Mouse (Mus musculus): Measurements from ENCODE around the gene Zbtb17.

Zbtb17 gene

GRCm38 (mm10) chr4:141425484-141426479 lies 18.7 kb upstream of the Zbtb17 start:
- no peak for DNase-seq (ENCODE audit: low spot score)

GRCm38 (mm10) chr4:141426796-141427745 lies 17.4 kb upstream of the Zbtb17 start:
- DNase-seq (ENCODE audit: low spot score): no peak

- DNase-seq (ENCODE audit: low spot score): no peak
Measured at GRCm38 (mm10) chr4:141427921-141428320, 16.5 kb upstream of the Zbtb17 start.

- no peak for DNase-seq (ENCODE audit: low spot score)
Measured at GRCm38 (mm10) chr4:141429381-141429780, 15.1 kb upstream of the Zbtb17 start.

GRCm38 (mm10) chr4:141429847-141430246 lies 14.6 kb upstream of the Zbtb17 start:
- DNase-seq (ENCODE audit: low spot score): no peak

- peak; percentile 81 for DNase-seq (ENCODE audit: low spot score)
Measured at GRCm38 (mm10) chr4:141430997-141431396, 13.5 kb upstream of the Zbtb17 start.

- DNase-seq (ENCODE audit: low spot score): no peak
Measured at GRCm38 (mm10) chr4:141432666-141433065, 11.8 kb upstream of the Zbtb17 start.

GRCm38 (mm10) chr4:141433191-141433590 lies 11.3 kb upstream of the Zbtb17 start:
- no peak for DNase-seq (ENCODE audit: low spot score)

- no peak for DNase-seq (ENCODE audit: low spot score)
Measured at GRCm38 (mm10) chr4:141435974-141436373, 8.5 kb upstream of the Zbtb17 start, which contains the start of gene Srarp. TSS of gene Srarp (minus strand) at chr4:141436105.

- DNase-seq (ENCODE audit: low spot score): no peak
Measured at GRCm38 (mm10) chr4:141439083-141439803, 5.2 kb upstream of the Zbtb17 start.

GRCm38 (mm10) chr4:141440877-141441276 lies 3.6 kb upstream of the Zbtb17 start:
- DNase-seq (ENCODE audit: low spot score): no peak

GRCm38 (mm10) chr4:141443641-141444429 lies 619 bp upstream of the Zbtb17 start:
- no peak for DNase-seq (ENCODE audit: low spot score)

GRCm38 (mm10) chr4:141445328-141445720 lies 870 bp downstream of the Zbtb17 start:
- no peak for DNase-seq (ENCODE audit: low spot score)

GRCm38 (mm10) chr4:141446211-141446610 lies 1.8 kb downstream of the Zbtb17 start:
- no peak for DNase-seq (ENCODE audit: low spot score)

GRCm38 (mm10) chr4:141451251-141451650 lies 6.8 kb downstream of the Zbtb17 start:
- no peak for DNase-seq (ENCODE audit: low spot score)

- no peak for DNase-seq (ENCODE audit: low spot score)
Measured at GRCm38 (mm10) chr4:141451916-141452450, 7.5 kb downstream of the Zbtb17 start.

- DNase-seq (ENCODE audit: low spot score): no peak
Measured at GRCm38 (mm10) chr4:141454581-141455350, 10.3 kb downstream of the Zbtb17 start.

GRCm38 (mm10) chr4:141455526-141455925 lies 11.1 kb downstream of the Zbtb17 start:
- no peak for DNase-seq (ENCODE audit: low spot score)

- no peak for DNase-seq (ENCODE audit: low spot score)
Measured at GRCm38 (mm10) chr4:141456193-141456938, 11.9 kb downstream of the Zbtb17 start.

All from testis, postnatal 10 days (tissue).